Mouse (Mus musculus) hematopoietic stem cell, adult 5-6 weeks (primary cell): ENCODE data around the gene Hdgf. TPM values are rescaled to one million over a fixed set of nuclear protein-coding genes. Genes with fewer than 3 reads are reported as not detected.

Source experiments
- ATAC-seq, 2 experiments: fragments of 125-278 bp in 1 of 2; replicated peaks in 1 of 2; 2 replicates each; pipeline ENCODE4 v1.8.0; 2016 to 2017; ENCODE audit warnings: inconsistent platforms in 2 of 2, mild to moderate bottlenecking in 2 of 2, moderate number of reproducible peaks in 2 of 2, low read depth in 1 of 2, moderate TSS enrichment in 1 of 2; ENCODE audit not compliant: low FRiP score in 2 of 2, poor library complexity in 2 of 2, severe bottlenecking in 2 of 2, insufficient read depth in 1 of 2, low TSS enrichment in 1 of 2
- total RNA-seq: library from RNA; stranded (forward); fragments of 172-1452, 232-1000 nt; gene quantifications from 2 replicates; pipeline ENCODE4 v1.2.3, GENCODE M21; 2017

The Hdgf gene
- total RNA-seq, 1 experiment from 2014 or later = 430 TPM

GRCm38 (mm10) chr3:87906601-87906980 lies 470 bp downstream of the Hdgf start:
- no peak for ATAC-seq

DNA sequence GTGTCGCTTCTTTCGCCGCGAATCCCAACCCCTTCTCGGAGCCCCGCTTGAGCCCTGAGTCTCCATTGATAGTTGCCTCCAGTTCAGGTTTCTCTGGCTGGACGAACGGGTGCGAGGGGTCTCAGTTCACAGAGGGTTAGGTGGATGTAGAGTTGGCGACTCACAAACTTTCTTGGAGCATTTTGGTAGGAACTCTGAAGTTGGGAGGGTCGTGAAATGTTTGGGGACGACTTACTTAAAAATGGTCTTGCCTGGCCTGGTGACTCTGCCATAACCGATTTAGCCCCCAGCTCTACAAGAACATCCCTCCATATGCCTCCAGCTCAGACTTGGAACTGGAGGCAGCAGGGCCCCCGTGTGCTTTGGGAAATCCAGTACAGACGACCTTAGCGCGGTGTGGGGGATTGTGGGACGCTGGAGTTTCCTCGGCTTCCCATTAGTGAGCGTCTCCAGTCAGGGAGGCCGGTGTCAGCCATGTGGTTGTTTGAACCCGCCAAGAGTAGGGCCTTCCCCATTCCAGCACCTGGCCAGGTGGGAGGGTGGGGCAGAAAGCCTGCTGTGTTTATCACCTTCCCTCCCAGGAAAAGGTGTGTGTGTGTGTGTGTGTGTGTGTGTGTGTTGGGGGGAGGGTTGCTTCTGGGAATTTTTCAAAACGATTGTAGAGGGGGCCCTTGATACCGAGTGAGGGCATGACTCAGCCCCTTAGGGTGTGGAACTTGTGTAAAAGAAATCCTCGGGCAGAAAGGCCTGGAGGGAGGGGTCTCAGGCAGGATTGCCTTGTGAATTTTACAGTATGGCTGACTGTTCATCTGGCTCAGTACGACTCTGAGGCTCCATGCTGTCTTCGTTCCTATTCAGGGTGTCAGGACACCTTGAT lies 1.1 kb downstream of the Hdgf start:
- ATAC-seq = no peak

DNA sequence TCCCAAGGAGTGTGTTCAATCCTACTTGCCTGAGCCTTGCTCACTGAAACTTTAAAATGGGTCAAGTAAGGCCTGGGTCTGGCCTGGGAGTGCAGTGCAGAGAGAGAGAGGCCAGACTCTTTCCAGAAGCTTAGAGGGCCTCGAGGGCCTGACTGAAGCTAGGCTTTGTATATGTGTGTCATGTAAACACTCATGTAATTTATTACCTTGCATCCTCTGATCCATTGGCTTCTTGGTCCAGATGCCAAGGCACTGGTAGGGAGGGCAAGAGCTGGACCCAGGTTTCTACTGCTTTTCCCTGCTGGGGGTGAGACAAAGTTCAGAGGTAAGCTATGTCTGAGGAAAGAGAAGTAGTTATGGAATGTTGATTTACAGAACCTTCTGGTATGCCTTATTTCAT lies 1.8 kb downstream of the Hdgf start:
- no peak for ATAC-seq

GRCm38 (mm10) chr3:87909381-87909780 lies 3.3 kb downstream of the Hdgf start:
- ATAC-seq = no peak

DNA sequence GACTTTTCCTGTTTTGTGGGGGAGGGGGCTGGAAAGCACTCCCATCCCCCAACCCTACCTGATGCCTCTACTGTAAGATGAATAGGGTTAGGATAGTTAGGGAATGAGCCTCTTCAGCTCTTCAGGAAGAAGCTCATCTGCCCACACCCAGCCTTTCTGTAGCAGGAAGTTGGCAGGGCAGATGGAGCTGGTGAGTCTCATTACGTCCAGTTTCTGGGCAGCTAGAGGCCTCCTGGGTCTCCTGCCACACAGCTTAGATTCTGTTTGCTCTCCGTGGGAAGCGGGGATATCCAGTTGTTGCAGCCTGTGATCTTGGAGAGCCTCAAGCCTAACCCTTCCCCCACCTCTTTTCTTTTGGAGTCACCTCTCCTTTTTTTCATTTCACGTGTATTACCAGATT lies 3.8 kb downstream of the Hdgf start:
- no peak for ATAC-seq

DNA sequence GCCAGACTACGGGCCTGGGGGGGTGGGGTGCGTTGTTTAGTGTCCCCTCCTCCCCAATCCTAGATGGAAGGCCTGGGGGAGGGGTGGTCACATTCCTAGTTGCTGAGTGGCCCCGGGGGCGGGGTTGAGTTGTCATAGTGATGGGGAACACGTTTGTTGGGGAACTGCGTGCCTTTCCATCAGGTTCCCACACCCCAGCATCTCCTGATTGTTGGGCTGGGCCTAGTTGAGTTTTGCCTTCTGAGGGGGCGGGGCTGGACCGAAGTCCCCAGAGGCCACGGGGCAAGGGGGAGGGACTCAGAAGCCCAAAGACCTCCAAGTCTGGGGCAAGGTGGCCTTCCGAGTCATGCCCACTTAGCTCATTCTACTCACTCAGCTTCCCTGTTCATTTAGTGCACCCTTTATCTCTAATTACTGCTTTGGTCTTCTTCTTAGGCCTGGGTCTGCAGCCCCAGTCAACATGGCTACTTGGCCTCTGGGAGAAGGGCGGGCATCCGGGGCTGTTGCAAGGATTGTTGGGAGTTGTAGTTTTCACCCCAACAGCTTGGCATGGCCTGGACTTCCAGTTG lies 4.5 kb downstream of the Hdgf start:
- peak; percentile 20 to 25; a peak in 1 of 4 replicates for ATAC-seq

GRCm38 (mm10) chr3:87913491-87913890 lies 7.4 kb downstream of the Hdgf start:
- no peak for ATAC-seq

GRCm38 (mm10) chr3:87913891-87914290 lies 7.8 kb downstream of the Hdgf start:
- ATAC-seq = no peak

DNA sequence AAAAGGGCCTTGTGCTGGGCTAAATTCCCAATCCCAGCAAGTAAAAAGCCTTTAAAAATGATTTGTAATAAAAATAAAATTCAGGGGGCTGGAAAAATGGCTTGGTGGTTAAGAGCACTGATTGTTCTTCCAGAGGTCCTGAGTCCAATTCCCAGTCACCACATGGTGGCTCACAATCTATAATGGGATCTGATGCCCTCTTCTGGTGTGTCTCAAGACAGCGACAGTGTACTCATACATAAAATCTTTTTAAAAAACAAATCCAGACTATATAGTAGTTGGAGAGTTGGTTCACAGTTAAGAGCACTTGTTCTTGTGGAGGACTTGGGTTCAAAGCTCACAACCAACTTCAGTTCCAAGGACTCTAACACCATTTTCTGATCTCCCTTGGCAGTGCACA lies 10.9 kb downstream of the Hdgf start:
- no peak for ATAC-seq

GRCm38 (mm10) chr3:87918551-87918950 lies 12.4 kb downstream of the Hdgf start:
- ATAC-seq = no peak

DNA sequence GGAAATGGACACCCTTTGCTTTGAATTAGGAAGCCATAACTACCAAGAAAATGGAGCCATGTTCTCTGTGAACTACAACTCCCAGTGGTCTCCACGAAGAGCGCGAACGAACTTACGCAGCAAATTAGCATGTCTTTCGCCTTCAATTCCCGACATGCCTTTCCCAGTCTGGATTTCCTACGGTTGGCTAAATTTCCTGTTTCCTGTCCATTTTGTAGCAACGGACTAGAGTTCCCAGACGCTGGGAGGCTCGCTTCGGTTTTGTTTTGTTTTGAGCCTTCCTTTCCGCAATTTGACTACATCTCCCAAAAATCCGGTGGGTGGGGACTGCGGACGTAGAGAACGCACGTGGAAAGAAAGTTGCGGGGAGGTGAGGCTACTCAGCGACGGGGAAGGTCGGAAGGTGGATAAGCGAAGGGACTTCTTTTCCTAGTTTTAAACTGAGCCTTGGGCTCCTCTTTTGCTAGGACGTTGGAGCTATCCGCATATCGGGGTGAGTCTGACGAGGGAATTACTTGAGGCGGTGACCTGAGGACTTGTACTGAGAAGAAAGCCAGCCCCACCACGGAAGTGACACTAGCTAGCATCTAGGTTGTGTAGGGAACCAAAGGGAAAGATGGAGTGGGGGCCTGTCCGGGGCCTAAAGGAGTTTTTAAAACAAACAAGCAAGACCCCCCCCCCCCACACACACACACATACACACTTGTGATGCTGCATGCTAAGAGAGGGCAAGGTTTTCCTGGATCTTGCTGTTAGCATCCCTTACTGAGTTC lies 13.4 kb downstream of the Hdgf start, which contains the start of gene Mrpl24:
Mrpl24 (plus strand) TSS at position 171 of the 773 bp plus-strand sequence.
- ATAC-seq = peak; percentile 81 to 85

DNA sequence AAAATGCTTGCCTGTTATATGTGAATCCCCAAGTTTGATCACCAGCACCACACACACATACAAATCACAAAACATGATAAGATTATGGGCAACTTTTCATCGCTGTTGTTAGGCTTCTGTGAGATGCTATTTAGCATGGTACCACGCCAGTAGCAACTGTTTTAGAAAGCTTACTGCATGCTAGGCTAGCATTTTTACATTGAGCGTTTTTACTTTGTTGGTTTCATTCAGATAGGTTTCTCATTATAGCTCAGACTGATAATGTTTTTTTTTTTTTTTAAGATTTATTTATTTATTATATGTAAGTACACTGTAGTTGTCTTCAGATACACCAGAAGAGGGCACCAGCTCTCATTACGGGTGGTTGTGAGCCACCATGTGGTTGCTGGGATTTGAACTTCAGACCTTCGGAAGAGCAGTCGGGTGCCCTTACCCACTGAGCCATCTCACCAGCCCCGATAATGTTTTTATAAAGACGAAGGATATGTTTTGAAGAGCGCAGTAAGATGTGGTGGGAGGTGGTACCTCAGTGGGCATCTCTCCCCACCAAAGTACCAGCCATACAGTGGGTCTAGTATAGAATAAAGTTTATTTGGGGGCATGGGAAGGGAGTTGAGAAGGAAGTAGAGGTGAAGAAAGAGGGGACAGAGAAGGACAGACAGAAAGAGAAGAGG lies 14.3 kb downstream of the Hdgf start:
- no peak for ATAC-seq

DNA sequence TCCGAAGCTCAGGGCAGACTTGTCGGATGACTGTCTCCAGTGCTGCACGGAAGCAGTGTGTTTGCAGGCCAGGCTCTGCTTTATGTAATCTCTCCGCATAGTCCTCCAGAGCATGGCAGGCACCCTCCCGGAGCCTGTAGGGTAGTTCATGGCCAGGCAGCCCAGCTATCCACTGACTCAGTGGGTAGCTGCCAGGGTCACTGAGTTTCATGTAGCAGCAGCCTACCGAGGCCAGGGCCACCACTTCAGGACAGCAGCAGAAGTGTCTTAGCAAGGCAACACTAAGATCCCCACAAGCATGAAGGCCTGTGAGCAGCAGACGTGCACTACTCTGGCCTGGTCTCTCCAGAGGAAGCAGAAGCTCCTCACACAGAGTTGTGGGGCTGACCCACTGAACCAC lies 18.9 kb downstream of the Hdgf start:
- no peak for ATAC-seq

- no peak for ATAC-seq
Observed at GRCm38 (mm10) chr3:87927452-87927851, 21.3 kb downstream of the Hdgf start.

DNA sequence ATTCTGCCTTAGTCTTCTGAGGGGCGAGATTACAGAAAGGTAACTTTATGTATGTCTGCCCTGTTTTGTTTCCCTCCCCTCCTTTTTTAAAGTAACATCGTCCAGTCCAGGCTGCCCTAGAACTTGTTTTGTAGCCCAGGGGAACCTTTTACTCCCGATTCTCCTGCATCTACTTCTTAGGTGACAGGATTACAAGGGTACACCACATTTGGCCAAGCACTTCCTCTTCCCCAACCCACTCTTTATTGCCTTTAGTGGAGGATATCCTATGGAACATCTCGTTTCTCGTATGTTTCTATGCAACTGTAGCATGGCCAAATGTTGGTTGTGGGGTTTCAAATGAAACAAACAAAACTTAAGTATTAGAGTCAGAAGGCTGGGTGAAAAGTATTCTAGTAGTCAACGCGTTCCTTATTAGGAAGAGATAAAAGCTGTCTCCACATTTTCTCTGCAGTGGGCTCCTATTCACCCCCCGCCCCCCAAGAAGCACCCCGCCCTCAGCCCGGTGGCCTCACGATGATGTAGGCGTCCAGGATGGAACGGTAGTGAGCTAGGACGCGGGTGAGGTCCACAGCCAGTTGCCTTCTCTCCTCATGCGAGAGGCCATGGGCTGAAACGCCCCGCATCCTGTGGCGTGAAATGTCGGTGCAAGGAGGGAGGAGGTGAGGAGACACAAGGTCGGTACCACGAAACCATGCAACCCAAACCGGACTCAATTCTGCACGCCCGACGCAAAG lies 23.4 kb downstream of the Hdgf start:
- peak in 1 of 2 experiments; percentile 25; a peak in 1 of 4 replicates for ATAC-seq

DNA sequence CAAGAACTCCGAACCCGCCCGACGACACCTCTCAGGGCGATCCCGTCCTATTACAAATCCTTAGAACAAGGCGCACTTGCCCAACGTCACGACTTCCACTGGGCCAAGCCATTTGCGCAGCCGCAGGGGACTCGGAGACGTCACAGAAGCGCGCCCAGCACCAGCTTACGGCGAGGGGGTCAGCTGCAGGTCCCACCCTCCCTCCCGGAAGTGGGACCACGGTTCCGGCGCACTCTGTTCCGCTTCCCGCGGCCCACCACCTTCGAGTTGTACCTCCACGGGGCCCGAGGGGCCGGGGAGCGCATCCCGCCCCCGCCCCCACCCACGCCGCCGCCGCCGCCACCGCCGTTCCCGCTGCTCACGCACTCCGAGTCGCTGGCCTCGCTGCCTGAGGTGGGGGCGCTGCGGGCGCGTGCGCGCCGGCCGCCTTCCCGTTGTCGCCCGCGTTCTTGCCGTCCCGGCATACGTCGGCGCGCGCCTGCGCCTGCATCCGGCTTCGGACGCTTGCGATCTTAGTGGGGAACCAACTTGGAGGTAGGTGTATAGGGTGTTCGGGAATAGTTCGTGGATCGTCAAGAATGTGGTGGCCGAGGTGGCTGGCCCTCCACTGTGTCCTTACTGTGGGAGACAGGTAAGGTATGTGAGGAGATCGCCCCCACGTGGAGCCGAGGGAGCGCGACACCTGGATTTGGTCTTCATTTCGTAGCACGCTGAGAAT lies 24.1 kb downstream of the Hdgf start, which contains the start of the genes Isg20l2 and Rrnad1:
Isg20l2 (plus strand) TSS at position 237 of the 718 bp plus-strand sequence.
Rrnad1 (minus strand) TSS at position 640 of the 718 bp plus-strand sequence.
- ATAC-seq = peak; percentile 89 to 95
